Mouse (Mus musculus) kidney, postnatal 0 days (tissue): ENCODE measurements around the gene Slc4a5. TPM values are rescaled to one million over a fixed set of nuclear protein-coding genes. Genes with fewer than 3 reads are reported as not detected.
A peak's percentile ranks its signal among the peaks of the same experiment; 100 is the strongest.

Experiments
- ATAC-seq: fragments of 200-750 bp; cut with Nextera tagmentation; replicated peaks from 2 replicates; pipeline ENCODE4 v1.8.0; 2017; ENCODE audit warnings: low read depth, moderate number of reproducible peaks, moderate TSS enrichment, moderate library complexity; ENCODE audit not compliant: low FRiP score
- DNase-seq: peaks from one replicate; pipeline ENCODE4 v3.0.0-alpha.2; 2016; ENCODE audit warnings: low spot score
- H3K27ac ChIP-seq: fragments of 300-500 bp; sonication (generic); 2 replicates; pipeline ENCODE4 v1.5.1; 2014; ENCODE audit warnings: mild to moderate bottlenecking
- H3K27me3 ChIP-seq: fragments of 300-500 bp; sonication (generic); 2 replicates; pipeline ENCODE4 v1.6.1; 2014; ENCODE audit warnings: low read length, mixed read lengths; ENCODE audit not compliant: insufficient read depth
- H3K36me3 ChIP-seq: fragments of 300-500 bp; sonication (generic); 2 replicates; pipeline ENCODE4 v1.6.1; 2014; ENCODE audit warnings: low read length, mixed read lengths; ENCODE audit not compliant: insufficient read depth
- H3K4me1 ChIP-seq: fragments of 300-500 bp; sonication (generic); replicated peaks from 2 replicates; pipeline ENCODE4 v1.6.1; 2014; ENCODE audit warnings: antibody characterized with exemption, low read length, mixed read lengths; ENCODE audit not compliant: insufficient read depth
- H3K4me2 ChIP-seq: fragments of 300-500 bp; sonication (generic); 2 replicates; pipeline ENCODE4 v1.6.1; 2014; ENCODE audit warnings: mild to moderate bottlenecking, low read length, moderate library complexity, mixed read lengths
- H3K4me3 ChIP-seq: fragments of 300-500 bp; sonication (generic); replicated peaks from 2 replicates; pipeline ENCODE4 v1.5.1; 2014; ENCODE audit warnings: low read depth, low read length
- H3K9ac ChIP-seq: fragments of 300-500 bp; sonication (generic); 2 replicates; pipeline ENCODE4 v1.6.1; 2014; ENCODE audit warnings: low read depth, low read length
- H3K9me3 ChIP-seq: fragments of 300-500 bp; sonication (generic); replicated peaks from 2 replicates; pipeline ENCODE4 v1.6.1; 2016; ENCODE audit warnings: low read length, inconsistent platforms, mixed read lengths
- CTCF ChIP-seq: IDR thresholded peaks from 2 replicates; pipeline ENCODE4 v1.5.1; 2016; ENCODE audit warnings: antibody characterized with exemption, low read depth, mild to moderate bottlenecking, moderate library complexity
- WGBS: fragments of 180-500 bp; shearing (Covaris S2); extraction: QIAGEN DNeasy Blood & Tissue Kit; methylation state at CpG from one replicate; pipeline ENCODE4 v1.1.7; 2014; 5-methylcytosine and 5-hydroxymethylcytosine counted together
- polyA plus RNA-seq: library from polyadenylated mRNA; unstranded; fragments of >200 nt; fragmentation: Nextera tagmentation; extraction: Ambion mirVana; gene quantifications from 2 replicates; pipeline ENCODE4 v1.2.1, GENCODE M21; 2015

Gene Slc4a5
- polyA plus RNA-seq, 1 experiment from 2014 or later, result 0.86 TPM

DNA sequence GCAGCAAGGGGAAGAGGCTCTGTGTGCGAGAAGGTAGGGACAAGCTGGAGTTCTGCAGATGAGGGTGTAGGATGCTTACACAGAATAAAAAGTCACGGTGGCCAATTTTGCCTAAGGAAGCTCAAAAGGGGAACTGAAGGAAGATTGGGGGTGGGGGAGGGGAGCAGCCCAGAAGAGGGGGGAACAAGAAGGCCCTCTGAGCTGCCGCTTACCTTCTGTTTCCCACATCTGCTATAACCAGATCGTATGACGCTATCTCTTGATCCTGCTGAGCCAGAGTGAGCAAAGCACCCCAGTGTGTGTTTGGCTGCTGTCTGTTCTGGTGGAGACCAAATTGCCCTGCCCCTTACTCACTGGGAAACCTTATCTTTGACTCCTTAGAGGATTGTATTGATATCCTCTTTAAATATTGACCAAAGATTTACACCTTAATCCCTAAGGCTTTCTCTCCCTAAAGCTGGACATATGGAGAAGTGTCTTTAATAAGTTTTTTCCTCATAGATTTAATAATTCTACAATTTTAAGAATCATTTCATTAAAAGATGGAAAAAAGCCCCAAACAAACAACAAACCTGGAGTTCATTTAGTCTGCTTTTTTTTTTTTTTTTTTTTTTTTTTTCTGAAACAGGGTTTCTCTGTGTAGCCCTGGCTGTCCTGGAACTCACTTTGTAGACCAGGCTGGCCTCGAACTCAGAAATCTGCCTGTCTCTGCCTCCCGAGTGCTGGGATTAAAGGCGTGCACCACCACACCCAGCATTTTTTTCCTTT is 104.2 kb downstream of the Slc4a5 start:
- Histone ChIP-seq H3K4me2 (no peak overlapping the region), H3K27ac (no peak overlapping the region), H3K9me3 (no peaks in the 10 kb centered on the region), H3K27me3 (no peaks in the 10 kb centered on the region), H3K9ac (no peak overlapping the region), H3K36me3 (no peaks in the 10 kb centered on the region), H3K4me3 (no peak overlapping the region), H3K4me1 (peaks cover 8% of the 10 kb centered on the region; the same call in 1 of the 2 replicates)
- TF ChIP-seq CTCF, result no peak
- ATAC-seq, result no peak
- WGBS, result 71% methylated on average over 8 of the region's 8 CpGs
- DNase-seq, result no peak

DNA sequence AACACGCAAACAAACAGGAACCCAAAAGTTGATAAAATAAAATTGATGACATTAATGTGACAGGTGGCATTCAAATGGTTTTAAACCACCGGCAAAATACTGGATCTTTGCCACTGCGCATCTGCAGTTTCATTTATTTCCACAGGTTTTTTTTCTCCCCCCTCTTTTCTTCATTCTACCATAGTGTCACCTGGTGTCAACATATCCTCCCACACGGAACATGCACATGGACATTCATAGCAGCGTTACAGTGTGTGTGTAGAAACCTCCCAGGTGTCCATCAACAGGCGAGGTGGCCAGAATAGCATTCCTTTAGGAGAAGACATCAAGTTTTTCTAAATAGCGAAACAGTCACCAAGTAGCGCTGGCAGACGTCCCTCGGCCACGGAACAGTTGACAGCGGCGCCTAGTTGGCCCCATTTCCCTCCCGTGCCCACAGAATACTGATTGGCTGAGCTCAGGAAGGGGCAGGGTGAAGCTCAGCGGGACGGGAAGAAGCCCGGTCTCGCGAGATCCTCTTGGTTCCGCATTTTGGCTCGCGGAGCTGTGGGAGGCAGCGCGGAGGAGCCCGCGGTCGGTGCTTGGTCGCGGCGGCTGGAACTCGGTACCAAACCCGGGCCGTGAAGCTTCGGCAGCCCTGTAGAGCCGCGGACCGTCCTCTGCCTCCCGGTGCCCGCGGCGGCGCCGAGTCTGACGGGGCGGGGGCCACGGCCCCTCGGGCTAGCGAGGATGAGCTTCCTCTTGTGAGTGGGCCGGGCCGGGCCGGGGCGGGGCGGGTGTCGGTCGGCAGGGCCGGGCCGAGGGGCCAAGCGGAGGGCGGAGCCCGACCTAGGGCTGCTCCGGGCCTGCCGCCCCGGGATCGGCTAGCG is 106.1 kb downstream of the Slc4a5 start, which contains the start of the genes Mthfd2 and Mob1a:
Gene Mthfd2 (minus strand): TSS at position 384 of the 869 bp plus-strand sequence.
Gene Mob1a (plus strand): TSS at position 492 of the 869 bp plus-strand sequence.
- under 1% methylated on average over 65 of the region's 65 CpGs for WGBS
- Histone ChIP-seq H3K27ac (peak within 1 kb of the TSS; percentile 95), H3K4me3 (peak within 1 kb of the TSS; percentile 88), H3K9ac (peak within 1 kb of the TSS; percentile 90), H3K36me3 (peaks cover 14% of the 10 kb centered on the region), H3K4me2 (peak within 1 kb of the TSS; percentile 57), H3K27me3 (no peaks in the 10 kb centered on the region), H3K9me3 (no peaks in the 10 kb centered on the region), H3K4me1 (peaks cover 8% of the 10 kb centered on the region; the same call in 1 of the 2 replicates)
- peak; percentile 99 for DNase-seq
- peak; percentile 98 for ATAC-seq
- TF ChIP-seq CTCF, result no peak; the same call in 1 of the 2 replicates

DNA sequence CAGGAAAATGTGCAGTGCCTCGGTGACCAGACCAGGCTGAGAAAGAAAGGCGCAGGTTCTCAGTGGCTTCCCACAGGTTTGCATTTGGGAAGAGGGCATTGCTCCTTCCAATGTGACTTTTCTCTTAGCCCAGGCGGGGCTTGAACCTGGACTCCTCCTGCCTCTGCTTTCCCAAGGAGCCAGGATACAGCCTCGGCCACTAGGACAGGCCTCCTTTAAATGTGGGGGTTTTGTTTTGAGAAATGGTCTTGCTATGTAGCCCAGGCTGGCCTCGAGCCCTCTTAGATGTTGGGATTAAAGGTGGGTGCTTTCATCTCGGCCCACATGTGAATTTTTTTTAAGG is 106.7 kb downstream of the Slc4a5 start:
- no peak for ATAC-seq

DNA sequence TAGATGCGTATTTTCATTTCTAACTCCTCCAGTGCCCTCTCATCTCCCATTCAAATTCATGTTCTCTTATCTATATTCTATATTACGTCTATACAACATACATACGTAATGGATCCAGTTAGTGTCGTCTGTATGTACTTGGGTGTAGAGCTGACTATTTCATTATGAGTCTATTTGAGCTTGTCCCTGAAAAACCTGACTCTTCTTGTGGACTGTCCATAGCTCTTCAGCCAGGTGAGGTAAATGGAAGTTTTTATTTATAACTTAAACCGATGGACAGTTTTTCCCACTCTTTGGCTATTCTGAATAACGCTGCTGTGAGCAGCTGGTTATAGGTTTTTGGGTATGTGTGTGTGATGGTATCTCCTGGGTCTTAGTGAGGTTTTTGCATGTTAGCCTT is 107.1 kb downstream of the Slc4a5 start:
- ATAC-seq (no peak), DNase-seq (no peak)
- no peaks in the 10 kb centered on the region for H3K27me3 ChIP-seq
- no peaks in the 10 kb centered on the region for H3K9me3 ChIP-seq
- H3K4me2 ChIP-seq, result peak overlapping the region; percentile 57
- no peak overlapping the region for H3K27ac ChIP-seq
- TF ChIP-seq CTCF, result no peak
- H3K4me3 ChIP-seq, result peak overlapping the region; percentile 88
- peaks cover 8% of the 10 kb centered on the region; the same call in 1 of the 2 replicates for H3K4me1 ChIP-seq
- H3K9ac ChIP-seq, result no peak overlapping the region; the same call in none of the 2 replicates
- 53% methylated on average over 6 of the region's 6 CpGs for WGBS
- peaks cover 20% of the 10 kb centered on the region for H3K36me3 ChIP-seq

More for the DNA sequence above, 106.7 kb downstream of the Slc4a5 start:
- WGBS, result 4% methylated on average over 6 of the region's 6 CpGs
- TF ChIP-seq CTCF, result no peak
- DNase-seq, result no peak
- H3K27ac ChIP-seq, result peak overlapping the region; percentile 95
- peak overlapping the region; percentile 90 for H3K9ac ChIP-seq
- peaks cover 8% of the 10 kb centered on the region; the same call in 1 of the 2 replicates for H3K4me1 ChIP-seq
- H3K4me3 ChIP-seq, result peak overlapping the region; percentile 88
- no peaks in the 10 kb centered on the region for H3K9me3 ChIP-seq
- H3K4me2 ChIP-seq, result peak overlapping the region; percentile 57
- no peaks in the 10 kb centered on the region for H3K27me3 ChIP-seq
- peaks cover 18% of the 10 kb centered on the region for H3K36me3 ChIP-seq

DNA sequence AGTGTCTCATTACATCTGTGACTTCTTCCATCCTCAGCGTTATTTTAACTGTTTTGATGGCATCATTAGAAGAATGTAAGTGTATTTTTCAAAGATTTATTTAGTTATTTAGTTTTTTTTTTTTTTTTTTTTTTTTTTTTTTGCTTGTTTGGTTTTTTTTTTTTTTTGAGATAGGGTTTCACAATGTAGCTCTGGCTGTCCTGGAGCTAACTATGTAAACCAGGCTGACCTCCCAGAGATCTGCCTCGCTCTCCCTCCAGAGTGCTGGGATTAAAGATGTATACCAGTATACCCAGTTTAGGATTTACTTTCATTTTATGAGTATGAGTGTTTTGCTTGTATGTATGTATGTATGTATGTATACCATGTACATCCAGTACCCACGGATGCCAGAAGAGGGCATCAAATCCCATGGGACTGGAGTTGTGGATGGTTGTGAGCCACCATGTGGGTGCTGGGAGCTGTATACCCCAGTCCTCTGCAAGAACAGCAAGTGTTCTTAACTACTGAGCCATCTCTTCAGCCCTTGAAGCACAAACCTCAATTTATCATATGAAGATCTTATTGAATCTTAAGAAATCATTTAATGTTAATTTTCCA is 108.1 kb downstream of the Slc4a5 start:
- Histone ChIP-seq H3K27me3 (no peaks in the 10 kb centered on the region), H3K4me1 (peaks cover 8% of the 10 kb centered on the region; the same call in 1 of the 2 replicates), H3K9ac (no peak overlapping the region), H3K9me3 (no peaks in the 10 kb centered on the region), H3K27ac (no peak overlapping the region), H3K36me3 (peaks cover 26% of the 10 kb centered on the region), H3K4me3 (no peak overlapping the region), H3K4me2 (no peak overlapping the region)
- peak; percentile 31 for TF ChIP-seq CTCF
- 88% methylated on average over 3 of the region's 3 CpGs for WGBS
- DNase-seq, result no peak
- no peak for ATAC-seq

DNA sequence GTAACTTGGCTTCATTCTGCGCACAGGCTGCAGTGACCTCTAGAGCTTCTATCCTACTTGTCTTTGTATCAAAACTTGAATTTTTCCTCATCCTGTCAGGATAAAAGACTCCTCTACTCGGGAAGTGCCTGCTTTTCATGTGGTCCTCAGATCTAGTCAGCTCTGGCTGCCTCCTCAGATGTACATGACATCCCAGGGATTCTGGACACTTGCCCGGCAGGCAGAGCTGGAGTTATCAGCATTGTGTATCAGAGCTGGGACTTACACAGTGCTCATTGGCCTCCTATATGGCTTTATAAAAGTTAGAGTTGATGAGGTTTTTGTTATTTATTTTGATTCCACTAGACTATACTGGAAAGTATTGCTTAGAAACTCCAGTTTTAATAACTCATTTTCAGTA is 121.8 kb downstream of the Slc4a5 start:
- Histone ChIP-seq H3K4me1 (no peaks in the 10 kb centered on the region), H3K9me3 (no peaks in the 10 kb centered on the region), H3K27me3 (no peaks in the 10 kb centered on the region), H3K4me3 (no peak overlapping the region), H3K27ac (no peak overlapping the region), H3K36me3 (peaks cover 48% of the 10 kb centered on the region; the same call in 1 of the 2 replicates), H3K9ac (no peak overlapping the region), H3K4me2 (no peak overlapping the region)
- no peak for TF ChIP-seq CTCF
- 82% methylated on average over 3 of the region's 3 CpGs for WGBS
- ATAC-seq (no peak), DNase-seq (no peak)
